Comparison of ENCODE assay signal across 27 mouse cellular contexts in the genomic region with DNA sequence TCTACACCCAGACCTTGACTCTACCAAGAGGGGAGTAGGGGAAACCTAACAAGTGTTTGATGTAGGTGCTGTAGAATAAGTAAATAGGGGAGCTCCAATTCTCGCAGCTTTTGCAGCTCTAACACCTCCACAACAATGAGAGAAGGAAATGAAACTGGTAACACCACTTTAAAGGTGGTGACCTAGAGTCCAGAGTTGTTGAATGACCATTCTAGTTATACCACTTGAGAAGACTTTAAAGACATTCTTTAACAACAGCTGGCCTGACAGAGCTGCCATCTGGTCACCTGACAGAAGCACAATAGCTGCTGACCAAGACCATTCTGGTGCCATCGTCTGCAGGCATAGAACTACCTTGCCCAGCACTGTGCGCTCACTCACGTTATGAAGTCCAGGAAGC. TPM values are rescaled to one million over a fixed set of nuclear protein-coding genes. Genes with fewer than 3 reads are reported as not detected.
"Had no signal": no experiment of that assay in that cellular context is flagged by ENCODE, and none has a peak within 500 bp of the region (broad histone marks: within the 10 kb centered on the region; RNA-seq: fewer than 3 reads in every experiment).

No protein-coding gene starts in this region.

- H3K4me1 ChIP-seq: hindbrain, embryonic 15.5 days; limb, embryonic 12.5 days had no signal

- H3K27ac ChIP-seq: heart, adult 2 months; heart, embryonic 13.5 days; heart, embryonic 15.5 days; hindbrain, embryonic 13.5 days; hindbrain, embryonic 15.5 days; hindbrain, postnatal 0 days; kidney, embryonic 15.5 days; kidney, postnatal 0 days; left cerebral cortex, adult 2 months; limb, embryonic 10.5 days; limb, embryonic 12.5 days; liver, embryonic 13.5 days had no signal

- H3K4me3 ChIP-seq: heart, adult 2 months; heart, embryonic 13.5 days; heart, embryonic 15.5 days; hindbrain, embryonic 13.5 days; hindbrain, embryonic 15.5 days; kidney, embryonic 15.5 days; left cerebral cortex, adult 2 months; limb, embryonic 10.5 days; limb, embryonic 12.5 days; liver, embryonic 13.5 days had no signal

- DNase-seq: gastrocnemius, postnatal 14 days; gastrocnemius, postnatal 36 days; heart, adult 2 months; heart, postnatal 14 days; heart, postnatal 36 days; kidney, adult 11 months; kidney, adult 2 months; kidney, adult 9 months; kidney, postnatal 14 days; kidney, postnatal 36 days; layer of hippocampus, adult 9-11 months; liver; liver, embryonic 13.5 days had no signal

RNA-seq across cellular contexts. Expression of a gene that starts 20.4 kb away (rescaled TPM):
- total RNA-seq: heart, postnatal 36 days; hematopoietic stem cell, adult 5-6 weeks; layer of hippocampus, adult 18-20 months; layer of hippocampus, adult 8-10 months; left cerebral cortex, adult 2 months; left cerebral cortex, postnatal 14 days had no signal
